Mouse (Mus musculus): ENCODE data around the gene Gsap. TPM values are rescaled to one million over a fixed set of nuclear protein-coding genes. Genes with fewer than 3 reads are reported as not detected.
"Not testable (repeated sequence)": the region's sequence is repeated elsewhere in the genome, so short reads cannot be mapped to it uniquely, and the experiment has no call there.

Gene Gsap
- total and polyA plus RNA-seq, 3 experiments = 0.27 TPM; not detected in 2

- DNase-seq (ENCODE audit: low spot score) = no peak
- Histone ChIP-seq H3K9me3 (replicated peaks) (no peaks in the 10 kb centered on the region), H3K4me1 (ENCODE audit: insufficient read depth, low read depth, low read length) (no peaks in the 10 kb centered on the region), H3K36me3 (replicated peaks) (no peaks in the 10 kb centered on the region), H3K4me3 (ENCODE audit: low read depth, low read length) (no peak overlapping the region), H3K27me3 (ENCODE audit: insufficient read depth, low read length) (peaks cover 37% of the 10 kb centered on the region)
- no peak for ATAC-seq (ENCODE audit: extremely low read depth, insufficient number of reproducible peaks, low FRiP score, poor library complexity, severe bottlenecking)
- TF ChIP-seq POLR2AphosphoS5 (IDR thresholded peaks at IDR 0.05; ENCODE audit: insufficient replicate concordance, low read depth, low read length) (no peak), TAL1 (conservative IDR thresholded peaks at IDR 0.05; ENCODE audit: low read depth, low read length) (no peak), GATA2 (IDR thresholded peaks at IDR 0.05; ENCODE audit: borderline replicate concordance, low read depth, low read length) (no peak), CTCF (IDR thresholded peaks at IDR 0.05; ENCODE audit: low read depth, low read length) (no peak)
Measured at GRCm38 (mm10) chr5:21171336-21171735, 14.7 kb upstream of the Gsap start.

- Histone ChIP-seq H3K36me3 (replicated peaks) (no peaks in the 10 kb centered on the region), H3K9me3 (replicated peaks) (no peaks in the 10 kb centered on the region), H3K27me3 (ENCODE audit: insufficient read depth, low read length) (peaks cover 37% of the 10 kb centered on the region), H3K4me1 (ENCODE audit: insufficient read depth, low read depth, low read length) (no peaks in the 10 kb centered on the region), H3K4me3 (ENCODE audit: low read depth, low read length) (no peak overlapping the region)
- no peak for TF ChIP-seq GATA1 (IDR thresholded peaks at IDR 0.05; ENCODE audit: borderline replicate concordance, low read length)
- TF ChIP-seq CTCF (IDR thresholded peaks at IDR 0.05; ENCODE audit: low read depth, low read length) = no peak
- TF ChIP-seq POLR2AphosphoS5 (IDR thresholded peaks at IDR 0.05; ENCODE audit: insufficient replicate concordance, low read depth, low read length) = no peak
- no peak for TF ChIP-seq GATA2 (IDR thresholded peaks at IDR 0.05; ENCODE audit: borderline replicate concordance, low read depth, low read length)
- no peak for TF ChIP-seq TAL1 (conservative IDR thresholded peaks at IDR 0.05; ENCODE audit: low read depth, low read length)
- ATAC-seq (ENCODE audit: extremely low read depth, insufficient number of reproducible peaks, low FRiP score, poor library complexity, severe bottlenecking) (no peak), DNase-seq (ENCODE audit: low spot score) (no peak)
Measured at GRCm38 (mm10) chr5:21172316-21172715, 13.7 kb upstream of the Gsap start.

DNA sequence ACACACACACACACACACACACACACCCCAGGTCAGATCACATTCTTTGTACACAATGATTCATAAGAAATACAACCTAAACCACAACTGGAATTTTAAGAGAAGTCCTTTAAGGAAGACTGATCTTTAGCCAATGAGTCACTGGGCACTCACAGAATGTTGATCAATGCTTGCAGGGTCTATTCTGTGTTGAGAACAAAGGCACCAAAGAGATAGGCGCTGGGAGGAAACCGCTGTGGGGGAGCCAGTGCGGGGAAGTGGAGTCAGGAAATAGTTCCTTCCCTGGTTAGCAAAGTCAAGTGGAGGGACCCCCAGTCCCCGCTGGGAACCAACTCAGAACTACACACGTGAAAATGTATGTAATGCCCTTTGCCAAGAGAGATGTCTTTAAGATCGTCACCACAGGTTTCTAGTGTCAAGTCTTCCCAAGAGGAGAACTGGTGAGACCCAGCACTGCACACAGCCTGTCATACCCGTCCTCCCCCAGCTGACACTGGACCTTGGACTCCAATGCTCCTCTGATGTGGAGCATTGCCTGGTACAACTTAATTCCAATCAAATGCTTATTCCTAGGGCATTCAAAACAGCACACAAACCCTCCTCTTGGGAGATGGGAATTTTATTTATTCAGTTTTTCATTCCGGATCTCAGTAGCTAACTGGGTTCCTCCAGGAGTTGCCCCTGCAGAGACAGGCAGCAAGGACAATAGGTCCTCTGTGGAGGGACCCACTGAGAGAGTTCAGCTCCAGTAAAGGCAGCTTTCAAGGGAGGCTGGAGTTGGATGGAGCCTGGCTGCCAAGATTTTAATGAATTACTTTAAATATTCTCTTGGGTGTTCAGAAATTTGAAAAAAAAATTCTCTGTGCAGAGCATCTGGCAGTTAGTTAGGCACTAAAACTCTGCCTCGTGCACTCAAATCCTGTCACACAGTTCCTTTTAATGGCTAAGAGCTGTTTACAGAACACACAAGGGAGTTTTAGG, 10.6 kb upstream of the Gsap start:
- no peaks in the 10 kb centered on the region for H3K4me1 ChIP-seq (ENCODE audit: insufficient read depth, low read depth, low read length)

DNA sequence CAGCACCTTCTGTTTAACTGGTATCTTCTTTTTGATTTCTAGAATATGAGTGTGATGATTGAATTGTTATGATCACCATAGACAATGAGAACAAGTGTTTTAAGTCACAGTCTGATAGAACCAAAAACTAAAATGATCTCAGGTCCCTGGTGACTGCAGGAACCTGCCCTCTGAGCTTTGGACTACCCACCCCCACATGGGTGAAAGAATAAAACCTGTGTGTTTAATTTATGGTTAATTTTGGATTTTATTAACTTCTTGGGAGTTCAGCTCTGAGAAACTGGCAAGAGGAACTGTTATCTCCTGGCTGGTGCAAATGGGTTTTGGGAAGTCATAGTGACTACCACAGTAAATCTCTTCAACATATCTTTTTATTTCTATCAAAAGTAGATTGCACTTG, 6.6 kb upstream of the Gsap start:
- Histone ChIP-seq H3K27me3 (ENCODE audit: insufficient read depth, low read length) (peaks cover 9% of the 10 kb centered on the region), H3K9me3 (replicated peaks) (no peaks in the 10 kb centered on the region), H3K4me1 (ENCODE audit: insufficient read depth, low read depth, low read length) (no peaks in the 10 kb centered on the region), H3K4me3 (ENCODE audit: low read depth, low read length) (no peak overlapping the region), H3K36me3 (replicated peaks) (no peaks in the 10 kb centered on the region)
- ATAC-seq (ENCODE audit: extremely low read depth, insufficient number of reproducible peaks, low FRiP score, poor library complexity, severe bottlenecking) (no peak), DNase-seq (ENCODE audit: low spot score) (no peak)
- TF ChIP-seq CTCF (IDR thresholded peaks at IDR 0.05; ENCODE audit: low read depth, low read length) = no peak
- no peak for TF ChIP-seq GATA1 (IDR thresholded peaks at IDR 0.05; ENCODE audit: borderline replicate concordance, low read length)
- TF ChIP-seq TAL1 (conservative IDR thresholded peaks at IDR 0.05; ENCODE audit: low read depth, low read length) = no peak
- TF ChIP-seq GATA2 (IDR thresholded peaks at IDR 0.05; ENCODE audit: borderline replicate concordance, low read depth, low read length) = no peak
- TF ChIP-seq POLR2AphosphoS5 (IDR thresholded peaks at IDR 0.05; ENCODE audit: insufficient replicate concordance, low read depth, low read length) = no peak

More for the DNA sequence above, 10.6 kb upstream of the Gsap start:
- no peak for TF ChIP-seq CTCF (IDR thresholded peaks at IDR 0.05; ENCODE audit: low read depth, low read length)
- H3K36me3 ChIP-seq (replicated peaks) = no peaks in the 10 kb centered on the region
- H3K4me3 ChIP-seq (ENCODE audit: low read depth, low read length) = no peak overlapping the region
- no peaks in the 10 kb centered on the region for H3K9me3 ChIP-seq (replicated peaks)
- no peak for ATAC-seq (ENCODE audit: extremely low read depth, insufficient number of reproducible peaks, low FRiP score, poor library complexity, severe bottlenecking)
- peaks cover 35% of the 10 kb centered on the region for H3K27me3 ChIP-seq (ENCODE audit: insufficient read depth, low read length)
- no peak for DNase-seq (ENCODE audit: low spot score)

DNA sequence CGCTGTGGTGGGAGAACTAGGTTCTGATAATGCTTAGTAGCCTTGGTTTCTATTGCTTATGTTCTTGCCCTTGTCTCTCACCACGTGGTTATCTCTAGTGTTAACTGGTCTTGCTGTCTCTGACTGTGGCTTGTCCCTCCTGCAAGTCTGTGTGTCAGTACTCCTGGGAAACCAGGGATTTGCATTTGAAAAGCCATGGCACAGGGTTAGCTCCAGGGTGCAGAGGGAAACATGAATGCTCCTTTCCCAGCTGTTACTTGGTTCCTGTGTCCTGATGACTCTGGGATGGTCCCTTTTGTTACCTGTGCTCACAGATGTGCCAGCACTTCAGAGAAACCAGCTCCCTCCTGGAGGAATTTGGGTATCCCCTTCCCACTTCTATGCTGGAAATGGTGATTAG, 3.0 kb upstream of the Gsap start:
- ATAC-seq (ENCODE audit: extremely low read depth, insufficient number of reproducible peaks, low FRiP score, poor library complexity, severe bottlenecking); DNase-seq (ENCODE audit: low spot score); H3K4me3 ChIP-seq (ENCODE audit: low read depth, low read length); H3K36me3 ChIP-seq (replicated peaks); H3K9me3 ChIP-seq (replicated peaks); H3K4me1 ChIP-seq (ENCODE audit: insufficient read depth, low read depth, low read length): not testable (repeated sequence)
- H3K27me3 ChIP-seq (ENCODE audit: insufficient read depth, low read length) = peaks cover 20% of the 10 kb centered on the region

DNA sequence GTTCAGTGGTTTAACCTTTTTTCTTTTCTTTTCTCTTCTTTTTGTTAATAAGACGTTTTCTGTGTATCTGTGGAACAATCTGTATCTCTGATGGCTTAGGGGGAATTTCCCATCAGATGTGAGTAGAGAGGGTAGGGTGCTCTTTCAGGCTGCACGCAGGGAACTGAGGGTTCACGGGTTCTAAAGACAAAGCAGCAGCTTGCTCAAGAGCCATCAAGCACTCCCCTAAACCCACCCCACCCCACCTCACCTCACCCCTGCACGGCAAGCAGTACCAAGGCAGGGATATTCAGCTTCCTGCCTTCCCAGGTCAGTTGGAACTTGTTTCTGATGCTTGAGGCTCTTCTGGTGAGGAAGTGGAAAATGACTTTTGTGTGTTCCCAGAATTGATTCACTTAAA, 766 bp downstream of the Gsap start:
- H3K27me3 ChIP-seq (ENCODE audit: insufficient read depth, low read length) = peaks cover 19% of the 10 kb centered on the region
- no peak overlapping the region for H3K4me3 ChIP-seq (ENCODE audit: low read depth, low read length)
- TF ChIP-seq CTCF (IDR thresholded peaks at IDR 0.05; ENCODE audit: low read depth, low read length) (no peak), GATA1 (IDR thresholded peaks at IDR 0.05; ENCODE audit: borderline replicate concordance, low read length) (no peak), POLR2AphosphoS5 (IDR thresholded peaks at IDR 0.05; ENCODE audit: insufficient replicate concordance, low read depth, low read length) (no peak), TAL1 (conservative IDR thresholded peaks at IDR 0.05; ENCODE audit: low read depth, low read length) (no peak), GATA2 (IDR thresholded peaks at IDR 0.05; ENCODE audit: borderline replicate concordance, low read depth, low read length) (no peak)
- DNase-seq (ENCODE audit: low spot score) (no peak), ATAC-seq (ENCODE audit: extremely low read depth, insufficient number of reproducible peaks, low FRiP score, poor library complexity, severe bottlenecking) (no peak)
- H3K4me1 ChIP-seq (ENCODE audit: insufficient read depth, low read depth, low read length) = no peaks in the 10 kb centered on the region
- H3K9me3 ChIP-seq (replicated peaks) = no peaks in the 10 kb centered on the region
- no peaks in the 10 kb centered on the region for H3K36me3 ChIP-seq (replicated peaks)
